Mouse (Mus musculus): ENCODE data around the gene Zfp933. TPM values are rescaled to one million over a fixed set of nuclear protein-coding genes. Genes with fewer than 3 reads are reported as not detected.
"Not testable (repeated sequence)": the region's sequence is repeated elsewhere in the genome, so short reads cannot be mapped to it uniquely, and the experiment has no call there.

Gene Zfp933
- polyA plus RNA-seq, 1 experiment from 2014 or later = 3.9 TPM

- Histone ChIP-seq H3K36me3 (ENCODE audit: control insufficient read depth, insufficient read depth, low read length) (no peaks in the 10 kb centered on the region), H3K4me3 (ENCODE audit: control insufficient read depth in 1 of 2, insufficient read depth in 1 of 2, low read depth in 1 of 2, low read length in 2 of 2) (no peak overlapping the region), H3K9ac (ENCODE audit: low read length) (no peak overlapping the region), H3K4me1 (ENCODE audit: control insufficient read depth in 2 of 2, insufficient read depth in 2 of 2, low read length in 2 of 2) (peaks cover 0 to 12% of the 10 kb centered on the region in 2 experiments; a peak in 1 of 4 replicates), H3K27ac (replicated peaks in 1 of 2; ENCODE audit: control insufficient read depth in 1 of 2, insufficient read depth in 1 of 2, low read depth in 2 of 2, low read length in 2 of 2) (no peak overlapping the region), H3K4me2 (ENCODE audit: low read length) (no peak overlapping the region), H3K27me3 (ENCODE audit: control insufficient read depth, insufficient read depth, low read length) (no peaks in the 10 kb centered on the region), H3K9me3 (ENCODE audit: control insufficient read depth, low read length) (no peaks in the 10 kb centered on the region)
- 73% methylated on average over 2 of the region's 2 CpGs for WGBS
- peak; percentile 24; the same call in 1 of the 2 replicates for ATAC-seq (ENCODE audit: insufficient number of reproducible peaks, insufficient read depth, low FRiP score, low read depth)
These were observed 2.6 kb upstream of the Zfp933 start for GRCm38 (mm10) chr4:147850776-147851175.

- Histone ChIP-seq H3K27ac (replicated peaks in 1 of 2; ENCODE audit: control insufficient read depth in 1 of 2, insufficient read depth in 1 of 2, low read depth in 2 of 2, low read length in 2 of 2) (peak overlapping the region; percentile 2 to 64; a peak in 2 of 4 replicates), H3K36me3 (ENCODE audit: control insufficient read depth, insufficient read depth, low read length) (peaks cover 4% of the 10 kb centered on the region; the same call in 1 of the 2 replicates), H3K27me3 (ENCODE audit: control insufficient read depth, insufficient read depth, low read length) (no peaks in the 10 kb centered on the region), H3K4me3 (ENCODE audit: control insufficient read depth in 1 of 2, insufficient read depth in 1 of 2, low read depth in 1 of 2, low read length in 2 of 2) (peak overlapping the region; percentile 91 to 100), H3K9me3 (ENCODE audit: control insufficient read depth, low read length) (no peaks in the 10 kb centered on the region), H3K4me2 (ENCODE audit: low read length) (peak overlapping the region; percentile 86), H3K9ac (ENCODE audit: low read length) (peak overlapping the region; percentile 86), H3K4me1 (ENCODE audit: control insufficient read depth in 2 of 2, insufficient read depth in 2 of 2, low read length in 2 of 2) (peaks cover 0 to 12% of the 10 kb centered on the region in 2 experiments; a peak in 1 of 4 replicates)
- 5% methylated on average over 4 of the region's 4 CpGs for WGBS
- ATAC-seq (ENCODE audit: insufficient number of reproducible peaks, insufficient read depth, low FRiP score, low read depth) = peak; percentile 66
These were observed 422 bp upstream of the Zfp933 start for GRCm38 (mm10) chr4:147848584-147848991.

DNA sequence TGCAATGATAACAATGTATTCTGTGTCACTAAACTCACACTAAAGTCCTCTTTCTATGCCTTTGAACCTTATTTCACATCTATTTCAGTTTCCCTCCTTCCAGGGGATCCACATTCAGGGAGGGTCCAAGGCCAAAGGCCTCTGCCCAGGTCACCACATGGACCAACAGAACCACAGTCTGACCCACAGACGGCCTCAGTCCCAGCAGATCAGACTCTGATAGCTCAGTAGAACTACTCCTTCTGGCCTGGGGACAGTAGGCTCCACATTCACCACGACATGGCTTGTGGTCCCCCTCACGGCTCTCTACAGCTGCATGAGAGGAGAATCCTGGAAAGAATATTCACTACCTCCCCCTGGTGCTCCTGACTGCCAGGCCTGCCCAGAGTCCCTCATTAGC, 5.3 kb downstream of the Zfp933 start:
- Histone ChIP-seq H3K27ac (replicated peaks in 1 of 2; ENCODE audit: control insufficient read depth in 1 of 2, insufficient read depth in 1 of 2, low read depth in 2 of 2, low read length in 2 of 2) (no peak overlapping the region), H3K36me3 (ENCODE audit: control insufficient read depth, insufficient read depth, low read length) (peaks cover 32% of the 10 kb centered on the region), H3K4me1 (ENCODE audit: control insufficient read depth in 2 of 2, insufficient read depth in 2 of 2, low read length in 2 of 2) (peaks cover 0 to 7% of the 10 kb centered on the region in 2 experiments; a peak in 1 of 4 replicates), H3K9me3 (ENCODE audit: control insufficient read depth, low read length) (peaks cover 21% of the 10 kb centered on the region), H3K9ac (ENCODE audit: low read length) (no peak overlapping the region), H3K27me3 (ENCODE audit: control insufficient read depth, insufficient read depth, low read length) (no peaks in the 10 kb centered on the region), H3K4me3 (ENCODE audit: control insufficient read depth in 1 of 2, insufficient read depth in 1 of 2, low read depth in 1 of 2, low read length in 2 of 2) (no peak overlapping the region), H3K4me2 (ENCODE audit: low read length) (no peak overlapping the region)
- ATAC-seq (ENCODE audit: insufficient number of reproducible peaks, insufficient read depth, low FRiP score, low read depth) = no peak
- WGBS = 93% methylated on average over 3 of the region's 3 CpGs

GRCm38 (mm10) chr4:147839282-147839681, 8.9 kb downstream of the Zfp933 start:
- not testable (repeated sequence) for H3K27me3 ChIP-seq (ENCODE audit: control insufficient read depth, insufficient read depth, low read length); H3K4me1 ChIP-seq (ENCODE audit: control insufficient read depth in 2 of 2, insufficient read depth in 2 of 2, low read length in 2 of 2); H3K4me2 ChIP-seq (ENCODE audit: low read length); ATAC-seq (ENCODE audit: insufficient number of reproducible peaks, insufficient read depth, low FRiP score, low read depth); H3K4me3 ChIP-seq (ENCODE audit: control insufficient read depth in 1 of 2, insufficient read depth in 1 of 2, low read depth in 1 of 2, low read length in 2 of 2); H3K9ac ChIP-seq (ENCODE audit: low read length); H3K27ac ChIP-seq (replicated peaks in 1 of 2; ENCODE audit: control insufficient read depth in 1 of 2, insufficient read depth in 1 of 2, low read depth in 2 of 2, low read length in 2 of 2)
- H3K9me3 ChIP-seq (ENCODE audit: control insufficient read depth, low read length) = peaks cover 21% of the 10 kb centered on the region
- 91% methylated on average over 13 of the region's 26 CpGs for WGBS
- H3K36me3 ChIP-seq (ENCODE audit: control insufficient read depth, insufficient read depth, low read length) = peaks cover 28% of the 10 kb centered on the region

GRCm38 (mm10) chr4:147824389-147824788, 23.8 kb downstream of the Zfp933 start:
- peaks cover 82% of the 10 kb centered on the region for H3K9me3 ChIP-seq (ENCODE audit: control insufficient read depth, low read length)
- H3K9ac ChIP-seq (ENCODE audit: low read length) = no peak overlapping the region
- no peaks in the 10 kb centered on the region for H3K27me3 ChIP-seq (ENCODE audit: control insufficient read depth, insufficient read depth, low read length)
- no peak overlapping the region for H3K27ac ChIP-seq (replicated peaks in 1 of 2; ENCODE audit: control insufficient read depth in 1 of 2, insufficient read depth in 1 of 2, low read depth in 2 of 2, low read length in 2 of 2)
- no peak overlapping the region for H3K4me3 ChIP-seq (ENCODE audit: control insufficient read depth in 1 of 2, insufficient read depth in 1 of 2, low read depth in 1 of 2, low read length in 2 of 2)
- no peak for ATAC-seq (ENCODE audit: insufficient number of reproducible peaks, insufficient read depth, low FRiP score, low read depth)
- H3K36me3 ChIP-seq (ENCODE audit: control insufficient read depth, insufficient read depth, low read length) = peaks cover 45% of the 10 kb centered on the region
- H3K4me2 ChIP-seq (ENCODE audit: low read length) = no peak overlapping the region
- H3K4me1 ChIP-seq (ENCODE audit: control insufficient read depth in 2 of 2, insufficient read depth in 2 of 2, low read length in 2 of 2) = no peaks in the 10 kb centered on the region
- 89% methylated on average over 4 of the region's 4 CpGs for WGBS

- not testable (repeated sequence) for H3K27ac ChIP-seq (replicated peaks in 1 of 2; ENCODE audit: control insufficient read depth in 1 of 2, insufficient read depth in 1 of 2, low read depth in 2 of 2, low read length in 2 of 2); H3K4me2 ChIP-seq (ENCODE audit: low read length); H3K4me3 ChIP-seq (ENCODE audit: control insufficient read depth in 1 of 2, insufficient read depth in 1 of 2, low read depth in 1 of 2, low read length in 2 of 2); H3K9ac ChIP-seq (ENCODE audit: low read length); ATAC-seq (ENCODE audit: insufficient number of reproducible peaks, insufficient read depth, low FRiP score, low read depth); H3K4me1 ChIP-seq (ENCODE audit: control insufficient read depth in 2 of 2, insufficient read depth in 2 of 2, low read length in 2 of 2); H3K27me3 ChIP-seq (ENCODE audit: control insufficient read depth, insufficient read depth, low read length)
- H3K36me3 ChIP-seq (ENCODE audit: control insufficient read depth, insufficient read depth, low read length) = peaks cover 18% of the 10 kb centered on the region
- 78% methylated on average over 3 of the region's 3 CpGs for WGBS
- H3K9me3 ChIP-seq (ENCODE audit: control insufficient read depth, low read length) = peaks cover 66% of the 10 kb centered on the region
These were observed 26.8 kb downstream of the Zfp933 start for GRCm38 (mm10) chr4:147821414-147821813.

- not testable (repeated sequence) for H3K9ac ChIP-seq (ENCODE audit: low read length); H3K27me3 ChIP-seq (ENCODE audit: control insufficient read depth, insufficient read depth, low read length); ATAC-seq (ENCODE audit: insufficient number of reproducible peaks, insufficient read depth, low FRiP score, low read depth); H3K4me3 ChIP-seq (ENCODE audit: control insufficient read depth in 1 of 2, insufficient read depth in 1 of 2, low read depth in 1 of 2, low read length in 2 of 2); H3K27ac ChIP-seq (replicated peaks in 1 of 2; ENCODE audit: control insufficient read depth in 1 of 2, insufficient read depth in 1 of 2, low read depth in 2 of 2, low read length in 2 of 2); H3K36me3 ChIP-seq (ENCODE audit: control insufficient read depth, insufficient read depth, low read length); H3K4me2 ChIP-seq (ENCODE audit: low read length); H3K4me1 ChIP-seq (ENCODE audit: control insufficient read depth in 2 of 2, insufficient read depth in 2 of 2, low read length in 2 of 2)
- 78% methylated on average over 7 of the region's 7 CpGs for WGBS
- peaks cover 48% of the 10 kb centered on the region for H3K9me3 ChIP-seq (ENCODE audit: control insufficient read depth, low read length)
These were observed 28.5 kb downstream of the Zfp933 start for GRCm38 (mm10) chr4:147819659-147820058.

GRCm38 (mm10) chr4:147814592-147815167, 33.5 kb downstream of the Zfp933 start:
- Histone ChIP-seq H3K4me1 (ENCODE audit: control insufficient read depth in 2 of 2, insufficient read depth in 2 of 2, low read length in 2 of 2) (no peaks in the 10 kb centered on the region), H3K9me3 (ENCODE audit: control insufficient read depth, low read length) (peaks cover 8% of the 10 kb centered on the region), H3K36me3 (ENCODE audit: control insufficient read depth, insufficient read depth, low read length) (no peaks in the 10 kb centered on the region), H3K27me3 (ENCODE audit: control insufficient read depth, insufficient read depth, low read length) (no peaks in the 10 kb centered on the region), H3K27ac (replicated peaks in 1 of 2; ENCODE audit: control insufficient read depth in 1 of 2, insufficient read depth in 1 of 2, low read depth in 2 of 2, low read length in 2 of 2) (no peak overlapping the region), H3K4me3 (ENCODE audit: control insufficient read depth in 1 of 2, insufficient read depth in 1 of 2, low read depth in 1 of 2, low read length in 2 of 2) (no peak overlapping the region), H3K4me2 (ENCODE audit: low read length) (no peak overlapping the region), H3K9ac (ENCODE audit: low read length) (no peak overlapping the region)
- WGBS = 62% methylated on average over 2 of the region's 2 CpGs
- no peak for ATAC-seq (ENCODE audit: insufficient number of reproducible peaks, insufficient read depth, low FRiP score, low read depth)
